Mouse (Mus musculus): ENCODE results near the gene Ccdc54. TPM values are rescaled to one million over a fixed set of nuclear protein-coding genes. Genes with fewer than 3 reads are reported as not detected.

The Ccdc54 gene
- polyA plus RNA-seq (2016; fragmentation: Nextera tagmentation; extraction: Ambion mirVana) = not detected in 2 replicates

- H3K4me3 ChIP-seq = no peak within 1 kb of the TSS
- no peak for DNase-seq (ENCODE audit: low spot score)
- peaks cover 2% of the 10 kb centered on the region; the same call in 1 of the 2 replicates for H3K4me1 ChIP-seq
- no peak within 1 kb of the TSS for H3K27ac ChIP-seq
- H3K27me3 ChIP-seq (ENCODE audit: low read depth, poor library complexity, severe bottlenecking) = no peaks in the 10 kb centered on the region
- no peaks in the 10 kb centered on the region for H3K36me3 ChIP-seq
- no peaks in the 10 kb centered on the region for H3K9me3 ChIP-seq (replicated peaks)
These were observed at the start of gene Ccdc54 for GRCm38 (mm10) chr16:50591054-50591453. Gene Ccdc54 (minus strand): TSS chr16:50591154.

GRCm38 (mm10) chr16:50632585-50632984 is 41.6 kb upstream of the Ccdc54 start:
- H3K27me3 ChIP-seq (ENCODE audit: low read depth, poor library complexity, severe bottlenecking) = no peaks in the 10 kb centered on the region
- WGBS = 88% methylated on average over 2 of the region's 2 CpGs
- H3K27ac ChIP-seq = no peak overlapping the region
- H3K9me3 ChIP-seq (replicated peaks) = no peaks in the 10 kb centered on the region
- DNase-seq (ENCODE audit: low spot score) = no peak
- no peak overlapping the region for H3K4me3 ChIP-seq
- H3K36me3 ChIP-seq = no peaks in the 10 kb centered on the region
- H3K4me1 ChIP-seq = peaks cover 11% of the 10 kb centered on the region; the same call in 1 of the 2 replicates

GRCm38 (mm10) chr16:50615569-50615968 is 24.6 kb upstream of the Ccdc54 start:
- no peak for DNase-seq (ENCODE audit: low spot score)
- 83% methylated on average over 7 of the region's 7 CpGs for WGBS
- H3K27ac ChIP-seq = no peak overlapping the region

GRCm38 (mm10) chr16:50612944-50613343 is 22.0 kb upstream of the Ccdc54 start:
- Histone ChIP-seq H3K4me3 (no peak overlapping the region), H3K27ac (no peak overlapping the region), H3K27me3 (ENCODE audit: low read depth, poor library complexity, severe bottlenecking) (no peaks in the 10 kb centered on the region), H3K9me3 (replicated peaks) (no peaks in the 10 kb centered on the region), H3K4me1 (no peaks in the 10 kb centered on the region), H3K36me3 (no peaks in the 10 kb centered on the region)
- 74% methylated on average over 4 of the region's 4 CpGs for WGBS
- DNase-seq (ENCODE audit: low spot score) = no peak

More at GRCm38 (mm10) chr16:50615569-50615968, 24.6 kb upstream of the Ccdc54 start:
- Histone ChIP-seq H3K9me3 (replicated peaks) (no peaks in the 10 kb centered on the region), H3K4me1 (no peaks in the 10 kb centered on the region), H3K36me3 (no peaks in the 10 kb centered on the region), H3K27me3 (ENCODE audit: low read depth, poor library complexity, severe bottlenecking) (no peaks in the 10 kb centered on the region), H3K4me3 (no peak overlapping the region)

- Histone ChIP-seq H3K36me3 (no peaks in the 10 kb centered on the region), H3K9me3 (replicated peaks) (no peaks in the 10 kb centered on the region), H3K4me3 (no peak overlapping the region), H3K27me3 (ENCODE audit: low read depth, poor library complexity, severe bottlenecking) (no peaks in the 10 kb centered on the region), H3K27ac (no peak overlapping the region), H3K4me1 (no peaks in the 10 kb centered on the region)
- no peak for DNase-seq (ENCODE audit: low spot score)
- 85% methylated on average over 5 of the region's 5 CpGs for WGBS
These were observed 19.6 kb upstream of the Ccdc54 start for GRCm38 (mm10) chr16:50610580-50610979.

- 39% methylated on average over 15 of the region's 15 CpGs for whole genome bisulfite sequencing
These were observed 17.0 kb upstream of the Ccdc54 start for GRCm38 (mm10) chr16:50607776-50608562.

GRCm38 (mm10) chr16:50604826-50605225 is 13.9 kb upstream of the Ccdc54 start:
- no peak overlapping the region for H3K27ac ChIP-seq
- H3K4me1 ChIP-seq = peaks cover 4% of the 10 kb centered on the region
- H3K36me3 ChIP-seq = no peaks in the 10 kb centered on the region
- no peaks in the 10 kb centered on the region for H3K27me3 ChIP-seq (ENCODE audit: low read depth, poor library complexity, severe bottlenecking)
- no peak overlapping the region for H3K4me3 ChIP-seq
- no peaks in the 10 kb centered on the region for H3K9me3 ChIP-seq (replicated peaks)
- no peak for DNase-seq (ENCODE audit: low spot score)
- 44% methylated on average over 11 of the region's 11 CpGs for WGBS

More at GRCm38 (mm10) chr16:50607776-50608562, 17.0 kb upstream of the Ccdc54 start:
- no peak for DNase-seq (ENCODE audit: low spot score)
- no peaks in the 10 kb centered on the region for H3K36me3 ChIP-seq
- no peaks in the 10 kb centered on the region for H3K27me3 ChIP-seq (ENCODE audit: low read depth, poor library complexity, severe bottlenecking)
- no peaks in the 10 kb centered on the region for H3K9me3 ChIP-seq (replicated peaks)
- H3K4me1 ChIP-seq = no peaks in the 10 kb centered on the region
- no peak overlapping the region for H3K27ac ChIP-seq
- no peak overlapping the region for H3K4me3 ChIP-seq

- no peaks in the 10 kb centered on the region for H3K27me3 ChIP-seq (ENCODE audit: low read depth, poor library complexity, severe bottlenecking)
- H3K9me3 ChIP-seq (replicated peaks) = no peaks in the 10 kb centered on the region
- peaks cover 4% of the 10 kb centered on the region for H3K4me1 ChIP-seq
- H3K27ac ChIP-seq = no peak overlapping the region
- DNase-seq (ENCODE audit: low spot score) = no peak
- H3K36me3 ChIP-seq = no peaks in the 10 kb centered on the region
- H3K4me3 ChIP-seq = no peak overlapping the region
- WGBS = 22% methylated on average over 3 of the region's 3 CpGs
These were observed 11.0 kb upstream of the Ccdc54 start for GRCm38 (mm10) chr16:50601947-50602346.

- Histone ChIP-seq H3K4me1 (peaks cover 14% of the 10 kb centered on the region), H3K27ac (no peak overlapping the region), H3K27me3 (ENCODE audit: low read depth, poor library complexity, severe bottlenecking) (no peaks in the 10 kb centered on the region), H3K4me3 (no peak overlapping the region), H3K9me3 (replicated peaks) (no peaks in the 10 kb centered on the region), H3K36me3 (no peaks in the 10 kb centered on the region)
- WGBS = 90% methylated on average over 3 of the region's 3 CpGs
- no peak for DNase-seq (ENCODE audit: low spot score)
These were observed 9.7 kb upstream of the Ccdc54 start for GRCm38 (mm10) chr16:50600665-50601064.

GRCm38 (mm10) chr16:50596679-50597078 is 5.7 kb upstream of the Ccdc54 start:
- DNase-seq (ENCODE audit: low spot score) = no peak
- WGBS = 51% methylated on average over 6 of the region's 6 CpGs
- peaks cover 10% of the 10 kb centered on the region; the same call in 1 of the 2 replicates for H3K4me1 ChIP-seq

GRCm38 (mm10) chr16:50596171-50596570 is 5.2 kb upstream of the Ccdc54 start:
- Histone ChIP-seq H3K4me1 (peaks cover 10% of the 10 kb centered on the region; the same call in 1 of the 2 replicates), H3K27ac (no peak overlapping the region), H3K4me3 (no peak overlapping the region), H3K36me3 (no peaks in the 10 kb centered on the region), H3K9me3 (replicated peaks) (no peaks in the 10 kb centered on the region), H3K27me3 (ENCODE audit: low read depth, poor library complexity, severe bottlenecking) (no peaks in the 10 kb centered on the region)
- no peak for DNase-seq (ENCODE audit: low spot score)
- WGBS = 66% methylated on average over 4 of the region's 4 CpGs

More at GRCm38 (mm10) chr16:50596679-50597078, 5.7 kb upstream of the Ccdc54 start:
- H3K4me3 ChIP-seq = no peak overlapping the region
- no peaks in the 10 kb centered on the region for H3K36me3 ChIP-seq
- no peaks in the 10 kb centered on the region for H3K27me3 ChIP-seq (ENCODE audit: low read depth, poor library complexity, severe bottlenecking)
- no peak overlapping the region for H3K27ac ChIP-seq
- H3K9me3 ChIP-seq (replicated peaks) = no peaks in the 10 kb centered on the region

- Histone ChIP-seq H3K9me3 (replicated peaks) (no peaks in the 10 kb centered on the region), H3K27ac (no peak overlapping the region), H3K36me3 (no peaks in the 10 kb centered on the region), H3K27me3 (ENCODE audit: low read depth, poor library complexity, severe bottlenecking) (no peaks in the 10 kb centered on the region), H3K4me3 (no peak overlapping the region), H3K4me1 (peaks cover 10% of the 10 kb centered on the region; the same call in 1 of the 2 replicates)
- no peak for DNase-seq (ENCODE audit: low spot score)
- 89% methylated on average over 1 of the region's 1 CpGs for WGBS
These were observed 3.9 kb upstream of the Ccdc54 start for GRCm38 (mm10) chr16:50594876-50595275.

GRCm38 (mm10) chr16:50593361-50593760 is 2.4 kb upstream of the Ccdc54 start:
- Histone ChIP-seq H3K4me3 (no peak overlapping the region), H3K4me1 (peaks cover 10% of the 10 kb centered on the region; the same call in 1 of the 2 replicates), H3K9me3 (replicated peaks) (no peaks in the 10 kb centered on the region), H3K27me3 (ENCODE audit: low read depth, poor library complexity, severe bottlenecking) (no peaks in the 10 kb centered on the region), H3K27ac (no peak overlapping the region), H3K36me3 (no peaks in the 10 kb centered on the region)
- DNase-seq (ENCODE audit: low spot score) = no peak
- WGBS = 87% methylated on average over 11 of the region's 11 CpGs
